Mouse (Mus musculus): Measurements from ENCODE around the gene Cyp39a1.

Gene Cyp39a1

GRCm38 (mm10) chr17:43667290-43667843 lies at the start of gene Cyp39a1:
Gene Cyp39a1 (plus strand): TSS chr17:43667425.
- no peak for DNase-seq (ENCODE audit: low spot score)

GRCm38 (mm10) chr17:43619156-43619555 lies 48.1 kb upstream of the Cyp39a1 start:
- DNase-seq (ENCODE audit: low spot score): no peak

DNA sequence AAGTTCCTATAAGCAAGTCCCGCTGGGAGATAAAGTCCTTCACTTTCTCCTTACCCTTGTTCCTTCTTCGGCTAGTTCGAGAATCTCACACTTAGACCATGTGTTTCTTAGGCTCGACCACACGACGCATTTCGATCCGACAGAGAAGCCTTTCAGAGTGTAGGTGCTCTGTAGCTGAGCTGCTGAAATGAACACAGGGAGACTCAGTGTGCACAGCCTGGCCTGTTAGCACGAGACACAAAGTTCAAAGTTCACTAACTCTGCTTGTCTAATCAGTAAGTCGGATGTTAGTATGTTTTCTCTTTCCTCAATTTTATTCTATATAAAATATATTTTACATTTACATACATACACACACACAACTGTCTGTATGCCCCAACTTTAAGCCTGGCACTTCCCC lies 45.1 kb upstream of the Cyp39a1 start:
- no peak for DNase-seq (ENCODE audit: low spot score)

DNA sequence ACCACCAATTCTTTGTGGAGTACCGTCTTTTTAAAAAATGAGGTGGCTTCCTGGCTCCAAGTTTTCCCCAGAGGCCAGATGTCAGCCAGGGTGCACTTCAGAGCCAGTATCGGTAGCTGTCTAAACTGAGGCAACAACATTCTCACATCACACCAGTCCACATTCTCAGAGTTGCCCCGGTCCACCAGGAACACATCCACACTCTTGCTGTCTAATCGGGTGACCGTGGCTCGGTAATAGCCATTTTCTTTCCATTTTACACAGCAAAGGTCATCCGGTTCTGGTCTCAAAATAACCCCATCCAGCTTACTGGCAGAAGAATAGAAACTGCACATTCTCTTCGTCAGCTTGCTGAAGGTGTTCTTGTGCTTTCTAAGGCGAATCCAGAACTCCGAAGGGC lies 39.0 kb upstream of the Cyp39a1 start:
- DNase-seq (ENCODE audit: low spot score): no peak

DNA sequence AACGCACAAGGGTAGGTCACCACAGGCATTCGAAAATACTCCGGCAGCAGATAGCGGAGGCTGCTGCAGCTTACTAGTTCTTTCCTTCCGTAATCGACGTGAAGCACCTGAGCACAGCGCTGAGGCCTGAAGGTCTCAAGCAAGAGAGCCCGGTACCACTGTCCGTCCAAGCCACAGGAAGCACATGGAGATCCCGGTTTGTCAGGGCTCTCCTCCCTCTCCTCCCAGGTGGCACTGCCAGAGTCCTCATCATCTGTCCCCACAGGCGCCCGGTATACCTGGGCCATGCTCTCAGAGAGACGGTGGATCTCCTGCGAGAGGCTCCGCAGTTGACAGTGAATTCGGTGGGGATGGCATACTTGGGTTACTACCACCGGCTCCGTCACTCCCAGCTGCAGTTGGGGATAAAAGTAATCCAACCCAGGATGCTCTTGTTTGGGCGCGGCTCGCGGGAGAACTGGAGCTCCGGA lies 38.2 kb upstream of the Cyp39a1 start:
- DNase-seq (ENCODE audit: low spot score): no peak

DNA sequence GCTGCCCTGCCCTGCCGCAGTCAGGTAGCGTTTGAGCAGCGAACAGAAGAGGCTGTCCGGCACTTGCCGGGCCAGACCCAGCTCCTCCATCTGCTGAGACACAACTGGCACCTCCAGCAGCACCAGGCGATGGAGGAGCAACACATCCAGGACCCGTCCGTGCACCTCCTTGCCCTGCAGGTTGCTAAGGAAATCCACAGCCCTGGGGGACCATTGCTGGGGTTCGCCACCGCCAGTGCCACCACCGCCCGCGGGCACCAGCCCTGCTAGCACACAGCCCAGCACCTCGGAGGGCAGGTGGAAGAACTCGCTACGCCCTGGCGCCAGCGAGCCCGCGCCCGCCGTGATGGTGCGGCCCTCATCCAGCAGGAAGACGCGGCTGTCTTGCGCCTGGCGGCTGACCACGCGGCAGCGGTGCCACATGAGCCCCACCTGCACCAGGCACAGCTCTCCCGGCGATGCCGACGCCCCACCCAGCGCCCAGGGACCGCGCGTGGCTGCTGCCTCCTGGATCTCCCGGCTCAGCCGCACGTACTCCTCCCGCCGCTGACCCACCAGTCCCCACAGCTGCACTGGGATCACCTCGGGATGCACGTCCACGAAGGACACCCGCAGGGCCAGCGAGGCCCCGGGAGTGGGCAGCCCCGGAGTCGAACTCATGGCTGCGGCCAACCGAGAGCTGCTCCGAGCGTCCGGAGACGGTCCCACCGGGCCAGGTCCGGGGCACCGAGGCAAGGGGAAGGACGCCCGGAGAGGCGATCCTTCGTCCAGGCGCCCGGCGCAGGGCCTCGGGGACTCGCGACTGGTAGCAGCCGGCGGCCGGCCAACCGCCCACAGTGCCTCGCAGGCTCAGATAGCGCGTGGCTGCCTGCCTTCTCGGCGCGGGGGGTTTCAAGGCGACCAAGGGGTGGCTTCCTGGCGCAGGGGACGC lies 37.5 kb upstream of the Cyp39a1 start, which contains the start of gene Tdrd6:
Tdrd6 (minus strand) TSS at position 804 of the 931 bp plus-strand sequence.
- no peak for DNase-seq (ENCODE audit: low spot score)

DNA sequence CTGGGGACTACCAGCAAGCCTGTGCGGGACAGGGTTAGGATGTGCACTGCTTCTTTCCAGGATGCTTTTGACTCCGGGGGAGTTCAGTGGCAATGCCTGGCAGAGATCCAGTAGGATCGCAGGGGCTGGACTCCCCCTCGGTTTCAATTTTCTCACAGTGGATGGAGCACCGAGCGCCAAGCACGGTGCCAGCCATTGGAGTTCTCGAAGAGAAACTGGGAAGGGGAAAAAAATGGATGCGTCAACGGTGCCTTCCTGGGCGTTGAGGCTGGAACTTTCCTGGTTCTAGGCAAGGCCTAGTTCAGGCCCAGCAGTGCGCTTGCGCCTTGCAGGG lies 36.8 kb upstream of the Cyp39a1 start:
- no peak for DNase-seq (ENCODE audit: low spot score)

DNA sequence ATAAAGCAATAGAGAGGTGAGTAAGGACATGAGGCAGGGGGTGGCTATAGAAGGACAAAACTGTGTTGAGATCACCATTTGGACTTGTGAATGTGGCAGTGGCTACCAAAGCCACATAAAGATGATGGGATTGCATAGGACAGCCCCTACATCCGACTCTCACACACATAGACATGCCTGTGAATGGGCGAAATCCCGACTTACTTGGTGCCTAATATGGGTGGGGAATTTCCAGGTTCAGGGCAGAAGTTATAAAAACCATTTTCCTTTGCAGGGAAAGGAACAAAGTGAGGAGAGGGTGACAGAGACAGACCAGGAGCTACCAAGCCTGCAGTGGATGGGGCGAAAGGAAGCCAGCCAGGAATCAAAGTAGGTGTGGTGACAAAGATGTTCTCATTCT lies 30.1 kb upstream of the Cyp39a1 start:
- no peak for DNase-seq (ENCODE audit: low spot score)

DNA sequence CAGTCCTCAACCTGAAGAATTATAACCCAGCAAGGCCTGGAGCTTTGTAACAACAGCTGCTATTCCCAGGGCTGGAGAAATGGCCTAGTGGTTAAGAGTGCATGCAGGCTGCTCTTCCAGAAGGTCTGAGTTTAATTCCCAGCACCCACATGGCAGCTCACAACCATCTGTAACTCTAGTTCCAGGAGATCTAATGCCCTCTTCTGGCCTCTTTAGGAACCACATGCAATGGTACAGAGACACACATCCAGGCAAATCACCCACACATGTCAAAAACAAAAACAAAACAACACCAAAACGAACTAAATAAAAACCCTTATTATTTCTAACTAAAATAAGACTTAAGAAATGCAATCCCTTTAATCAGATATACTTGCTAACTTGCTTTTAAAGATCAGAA lies 26.4 kb upstream of the Cyp39a1 start:
- DNase-seq (ENCODE audit: low spot score): no peak

DNA sequence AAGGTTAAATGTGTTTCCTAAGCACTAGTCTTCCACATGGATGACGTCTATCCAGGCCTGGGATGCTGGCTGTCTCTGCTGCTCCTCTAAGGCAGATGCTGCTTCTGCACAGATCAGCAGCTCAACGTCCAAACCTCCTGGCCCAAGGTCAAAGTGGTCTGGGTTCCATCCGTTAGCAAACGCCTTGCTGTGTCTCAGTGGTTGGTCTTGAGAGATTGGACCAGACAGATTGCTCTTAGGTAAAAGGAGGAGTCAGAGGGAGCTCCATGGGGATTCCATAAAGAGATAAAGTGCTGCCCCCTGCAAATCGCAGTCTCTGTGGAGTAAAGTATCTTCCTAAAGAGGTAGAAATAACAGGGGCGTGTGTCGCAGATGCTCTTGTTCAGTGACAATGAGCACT lies 24.0 kb upstream of the Cyp39a1 start:
- no peak for DNase-seq (ENCODE audit: low spot score)

DNA sequence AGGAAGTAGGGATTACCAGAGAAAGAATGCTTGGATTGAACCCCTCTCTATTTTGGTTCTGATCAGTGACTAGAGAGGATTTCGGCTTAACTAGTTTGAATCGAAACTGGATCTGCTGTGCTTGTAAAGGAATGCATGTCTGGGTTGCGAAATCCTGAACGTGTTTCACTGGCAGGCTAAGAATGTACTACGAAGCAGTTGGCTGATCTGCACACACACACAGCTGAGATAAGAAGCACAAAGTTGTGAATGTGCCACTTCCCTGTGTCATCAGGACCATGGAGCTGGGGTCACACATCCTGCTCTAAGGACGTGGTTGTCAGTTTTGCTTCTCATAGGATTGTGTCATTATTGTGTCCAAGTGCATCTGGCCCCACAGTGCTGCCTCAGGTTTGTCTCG lies 22.9 kb upstream of the Cyp39a1 start:
- DNase-seq (ENCODE audit: low spot score): no peak

- DNase-seq (ENCODE audit: low spot score): no peak
Observed at GRCm38 (mm10) chr17:43645136-43645535, 22.1 kb upstream of the Cyp39a1 start.

DNA sequence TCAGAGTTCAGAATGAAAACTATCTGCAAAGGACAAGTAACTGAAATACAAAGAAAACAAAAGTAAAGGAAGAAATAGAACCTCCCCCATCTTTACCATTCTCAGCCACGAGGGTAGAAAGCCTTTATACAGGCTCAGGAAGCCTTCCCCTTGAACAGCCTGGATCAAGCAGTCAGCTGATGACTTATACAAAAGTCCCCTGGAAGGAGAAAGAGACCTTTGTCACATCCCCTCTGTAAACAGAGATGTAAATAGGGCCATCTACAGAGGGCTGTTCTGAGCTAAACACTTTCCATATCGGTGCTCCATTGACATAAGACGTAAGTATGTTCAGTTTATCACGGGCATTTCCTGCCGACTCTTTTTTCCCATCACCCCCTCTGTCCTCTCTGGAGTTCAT lies 20.3 kb upstream of the Cyp39a1 start:
- DNase-seq (ENCODE audit: low spot score): no peak

GRCm38 (mm10) chr17:43649641-43650436 lies 17.4 kb upstream of the Cyp39a1 start:
- DNase-seq (ENCODE audit: low spot score): no peak

GRCm38 (mm10) chr17:43651314-43652046 lies 15.7 kb upstream of the Cyp39a1 start:
- no peak for DNase-seq (ENCODE audit: low spot score)

DNA sequence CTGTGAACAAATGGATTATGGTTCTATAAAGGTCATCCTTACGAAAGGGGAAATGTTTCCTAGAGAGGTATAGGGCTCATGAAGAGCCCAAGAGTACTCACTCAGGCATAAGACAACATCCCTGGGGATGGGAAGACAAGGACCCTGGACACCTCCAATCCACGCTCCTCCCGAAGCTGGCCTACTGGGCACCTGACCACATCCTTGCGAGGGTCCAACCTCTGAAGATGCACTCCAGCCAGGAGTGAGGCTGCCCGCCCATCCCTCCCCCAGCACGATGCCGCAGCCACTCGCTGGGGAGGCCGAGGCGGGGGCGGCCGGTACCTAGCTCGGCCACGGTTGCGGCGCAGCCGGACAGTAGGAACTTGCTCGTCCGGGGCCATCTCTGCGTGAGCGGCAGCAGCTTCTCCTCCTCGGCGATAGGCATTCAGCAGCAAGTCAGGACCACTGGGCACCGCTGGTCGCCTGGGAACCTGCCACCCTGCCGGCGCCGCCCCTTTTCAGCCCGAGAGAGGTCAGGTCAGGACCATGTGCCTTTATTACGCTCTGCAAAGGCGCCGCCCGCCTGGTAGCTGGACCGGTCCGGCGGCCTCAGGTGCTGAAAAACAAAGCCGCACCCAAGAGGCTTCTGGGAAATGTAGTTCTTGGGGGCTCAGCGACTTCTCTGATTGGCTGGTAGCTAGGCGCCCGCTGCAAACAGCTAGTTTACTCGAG lies 492 bp upstream of the Cyp39a1 start, which contains the start of gene Slc25a27:
Slc25a27 (minus strand) TSS at position 639 of the 714 bp plus-strand sequence.
- peak; percentile 38 for DNase-seq (ENCODE audit: low spot score)

DNA sequence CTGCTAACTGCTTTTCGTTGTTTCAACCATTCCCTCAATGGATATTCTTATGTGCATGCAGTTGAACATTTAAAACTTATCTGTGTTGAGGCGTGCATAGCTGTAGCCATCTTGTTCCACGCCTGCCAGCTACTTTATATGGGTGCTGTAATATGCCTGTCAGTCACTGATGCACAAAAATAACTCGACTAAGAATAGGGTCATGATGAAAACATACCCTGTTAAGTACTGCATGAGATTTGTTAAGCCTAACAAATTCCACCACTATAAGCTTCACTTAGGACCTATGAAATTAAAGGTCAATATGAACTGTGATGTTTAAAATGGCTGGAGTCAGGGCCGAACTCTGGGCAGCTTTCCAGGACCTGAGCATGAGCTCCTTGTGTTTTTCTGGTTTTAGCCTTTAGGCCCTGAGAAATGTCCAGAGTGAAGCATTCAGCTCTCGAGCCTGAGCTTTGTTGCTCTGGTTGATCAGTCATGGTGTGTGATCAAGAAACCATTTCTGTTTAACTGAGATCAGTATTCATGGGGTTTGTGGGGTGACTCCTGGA lies 2.0 kb downstream of the Cyp39a1 start:
- DNase-seq (ENCODE audit: low spot score): no peak

DNA sequence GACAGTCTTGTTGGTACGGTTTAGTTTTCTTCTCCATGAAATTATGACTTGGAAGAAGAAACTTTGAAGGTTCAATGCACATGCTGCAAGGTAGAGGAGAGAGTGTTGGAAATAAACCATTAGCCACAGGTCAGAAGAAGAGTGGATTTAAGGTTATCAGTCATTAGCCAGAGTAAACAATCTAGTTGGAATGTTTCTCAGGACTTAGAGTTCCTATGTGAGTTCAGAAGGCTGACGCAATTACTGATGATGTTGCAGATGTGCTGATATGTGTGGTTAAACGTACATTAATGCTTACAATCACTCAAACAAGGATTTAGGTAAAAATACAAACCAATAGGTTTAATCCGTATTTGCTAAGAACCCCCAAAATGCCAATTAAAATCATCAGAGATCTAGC lies 4.7 kb downstream of the Cyp39a1 start:
- DNase-seq (ENCODE audit: low spot score): no peak

DNA sequence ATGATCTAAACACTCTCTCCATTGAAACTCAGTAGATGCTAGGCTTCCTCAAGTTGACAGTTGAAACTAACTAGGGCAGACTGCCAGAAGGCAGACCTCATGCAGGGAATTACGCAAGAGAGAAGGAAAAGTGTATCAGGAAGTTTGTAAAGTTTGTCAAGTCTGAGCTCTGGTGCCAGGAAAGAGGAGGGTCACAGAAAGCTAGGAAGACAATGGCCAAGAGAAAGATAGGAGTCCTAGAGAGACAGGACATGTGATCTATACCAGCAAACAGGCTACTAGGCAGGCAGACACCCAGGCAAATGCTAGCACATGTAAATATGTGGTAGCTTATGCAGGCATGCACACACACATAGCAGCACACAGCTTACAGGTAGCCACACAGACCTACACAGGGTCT lies 8.0 kb downstream of the Cyp39a1 start:
- no peak for DNase-seq (ENCODE audit: low spot score)

DNA sequence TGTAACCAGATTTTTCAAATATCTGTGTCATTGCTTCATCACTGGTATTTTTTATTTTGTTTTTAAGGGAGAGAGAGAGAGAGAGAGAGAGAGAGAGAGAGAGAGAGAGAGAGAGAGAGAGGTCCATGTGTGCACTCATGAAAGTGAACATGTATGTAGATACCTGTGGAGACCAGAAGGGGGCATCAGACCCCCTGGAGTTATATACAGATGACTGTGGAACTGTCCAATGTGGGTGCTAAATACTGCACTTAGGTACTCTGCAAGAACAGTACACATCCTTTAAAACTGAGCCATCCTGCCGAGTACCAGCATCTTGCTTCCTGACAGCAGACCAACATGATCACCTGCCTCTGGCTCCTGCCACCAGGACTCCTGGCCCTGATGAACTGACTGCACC lies 9.0 kb downstream of the Cyp39a1 start:
- DNase-seq (ENCODE audit: low spot score): no peak

GRCm38 (mm10) chr17:43677317-43677716 lies 10.1 kb downstream of the Cyp39a1 start:
- DNase-seq (ENCODE audit: low spot score): no peak
